Mouse (Mus musculus) CH12.LX (cell line): Measurements from ENCODE around the gene Gm20715. TPM values are rescaled to one million over a fixed set of nuclear protein-coding genes. Genes with fewer than 3 reads are reported as not detected.

Experiments used
- polyA plus RNA-seq: library from polyadenylated mRNA; unstranded; fragments of >175 nt; gene quantifications from 2 replicates; pipeline ENCODE4 v1.2.1, GENCODE M21; 2012; ENCODE audit warnings: low read depth; ENCODE audit not compliant: insufficient read length
- total RNA-seq, 2 experiments: library from RNA; depleted of rRNA; stranded (reverse); fragments of 300-350 nt in 1 of 2; fragments of >200 nt in 1 of 2; gene quantifications; 2 replicates each; pipeline ENCODE4 v1.2.3; 2012 to 2014

The Gm20715 gene
- total and polyA plus RNA-seq, 3 experiments, result not detected

Other genes starting within 250 kb of the Gm20715 start
- 18.1 and 18.2 TPM in 2 replicates for gene Zfp444, start 238.1 kb upstream of the Gm20715 start, total RNA-seq (2012; rRNA removed)
- 13.4 and 16.0 TPM in 2 replicates for gene Zfp444, start 238.1 kb upstream of the Gm20715 start, total RNA-seq (2014; rRNA removed)
- 22.0 and 23.3 TPM in 2 replicates for gene Zfp444, start 238.1 kb upstream of the Gm20715 start, polyA plus RNA-seq
- not detected in 2 replicates for gene Galp, start 213.2 kb upstream of the Gm20715 start, total RNA-seq (2012; rRNA removed)
- not detected in 2 replicates for gene Galp, start 213.2 kb upstream of the Gm20715 start, total RNA-seq (2014; rRNA removed)
- not detected in 2 replicates for gene Galp, start 213.2 kb upstream of the Gm20715 start, polyA plus RNA-seq
- gene Zscan5b, start 188.0 kb upstream of the Gm20715 start, total RNA-seq (2012; rRNA removed), result not detected in 2 replicates
- gene Zscan5b, start 188.0 kb upstream of the Gm20715 start, total RNA-seq (2014; rRNA removed), result not detected in 2 replicates
- not detected in 2 replicates for gene Zscan5b, start 188.0 kb upstream of the Gm20715 start, polyA plus RNA-seq
- gene Epp13, start 157.6 kb upstream of the Gm20715 start, total RNA-seq (2012; rRNA removed), result not detected in 2 replicates
- gene Epp13, start 157.6 kb upstream of the Gm20715 start, total RNA-seq (2014; rRNA removed), result not detected in 2 replicates
- gene Epp13, start 157.6 kb upstream of the Gm20715 start, polyA plus RNA-seq, result not detected in 2 replicates
- 0.50 and 0.51 TPM in 2 replicates for gene Zfp667, start 123.7 kb upstream of the Gm20715 start, total RNA-seq (2012; rRNA removed)
- gene Zfp667, start 123.7 kb upstream of the Gm20715 start, total RNA-seq (2014; rRNA removed), result 0.46 and 0.58 TPM in 2 replicates
- gene Zfp667, start 123.7 kb upstream of the Gm20715 start, polyA plus RNA-seq, result 0.56 and 0.87 TPM in 2 replicates
- not detected in 2 replicates for gene Zfp583, start 79.0 kb upstream of the Gm20715 start, total RNA-seq (2012; rRNA removed)
- not detected in 2 replicates for gene Zfp583, start 79.0 kb upstream of the Gm20715 start, total RNA-seq (2014; rRNA removed)
- not detected in 2 replicates for gene Zfp583, start 79.0 kb upstream of the Gm20715 start, polyA plus RNA-seq
- not detected in 2 replicates for gene Gm3854, start 66.5 kb upstream of the Gm20715 start, total RNA-seq (2012; rRNA removed)
- not detected in 2 replicates for gene Gm3854, start 66.5 kb upstream of the Gm20715 start, total RNA-seq (2014; rRNA removed)
- gene Gm3854, start 66.5 kb upstream of the Gm20715 start, polyA plus RNA-seq, result not detected in 2 replicates
- gene Zfp78, start 47.0 kb upstream of the Gm20715 start, total RNA-seq (2012; rRNA removed), result not detected in 2 replicates
- gene Zfp78, start 47.0 kb upstream of the Gm20715 start, total RNA-seq (2014; rRNA removed), result not detected in 2 replicates
- gene Zfp78, start 47.0 kb upstream of the Gm20715 start, polyA plus RNA-seq, result not detected in 2 replicates
- gene Zfp28, start 27.0 kb upstream of the Gm20715 start, total RNA-seq (2012; rRNA removed), result 0.88 and 1.1 TPM in 2 replicates
- 0.82 and 2.5 TPM in 2 replicates for gene Zfp28, start 27.0 kb upstream of the Gm20715 start, total RNA-seq (2014; rRNA removed)
- 1.2 TPM in 2 replicates for gene Zfp28, start 27.0 kb upstream of the Gm20715 start, polyA plus RNA-seq
- gene Smim17, start 11.6 kb upstream of the Gm20715 start, total RNA-seq (2012; rRNA removed), result not detected in 2 replicates
- gene Smim17, start 11.6 kb upstream of the Gm20715 start, total RNA-seq (2014; rRNA removed), result not detected in 2 replicates
- gene Smim17, start 11.6 kb upstream of the Gm20715 start, polyA plus RNA-seq, result not detected in 2 replicates
- not detected in 2 replicates for gene Olfr1344, start 28.4 kb downstream of the Gm20715 start, total RNA-seq (2012; rRNA removed)
- not detected in 2 replicates for gene Olfr1344, start 28.4 kb downstream of the Gm20715 start, total RNA-seq (2014; rRNA removed)
- gene Olfr1344, start 28.4 kb downstream of the Gm20715 start, polyA plus RNA-seq, result not detected in 2 replicates
- gene Olfr1336, start 45.9 kb downstream of the Gm20715 start, total RNA-seq (2012; rRNA removed), result not detected in 2 replicates
- gene Olfr1336, start 45.9 kb downstream of the Gm20715 start, total RNA-seq (2014; rRNA removed), result not detected in 2 replicates
- gene Olfr1336, start 45.9 kb downstream of the Gm20715 start, polyA plus RNA-seq, result not detected in 2 replicates
- not detected in 2 replicates for gene Olfr1346, start 56.8 kb downstream of the Gm20715 start, total RNA-seq (2012; rRNA removed)
- not detected in 2 replicates for gene Olfr1346, start 56.8 kb downstream of the Gm20715 start, total RNA-seq (2014; rRNA removed)
- gene Olfr1346, start 56.8 kb downstream of the Gm20715 start, polyA plus RNA-seq, result not detected in 2 replicates
- not detected in 2 replicates for gene Olfr5, start 76.7 kb downstream of the Gm20715 start, total RNA-seq (2012; rRNA removed)
- not detected in 2 replicates for gene Olfr5, start 76.7 kb downstream of the Gm20715 start, total RNA-seq (2014; rRNA removed)
- not detected in 2 replicates for gene Olfr5, start 76.7 kb downstream of the Gm20715 start, polyA plus RNA-seq
- gene Olfr1347, start 89.5 kb downstream of the Gm20715 start, total RNA-seq (2012; rRNA removed), result not detected in 2 replicates
- not detected in 2 replicates for gene Olfr1347, start 89.5 kb downstream of the Gm20715 start, total RNA-seq (2014; rRNA removed)
- gene Olfr1347, start 89.5 kb downstream of the Gm20715 start, polyA plus RNA-seq, result not detected in 2 replicates
- not detected in 2 replicates for gene Olfr1348, start 98.5 kb downstream of the Gm20715 start, total RNA-seq (2012; rRNA removed)
- not detected in 2 replicates for gene Olfr1348, start 98.5 kb downstream of the Gm20715 start, total RNA-seq (2014; rRNA removed)
- not detected in 2 replicates for gene Olfr1348, start 98.5 kb downstream of the Gm20715 start, polyA plus RNA-seq
- not detected in 2 replicates for gene Olfr1349, start 112.7 kb downstream of the Gm20715 start, total RNA-seq (2012; rRNA removed)
- gene Olfr1349, start 112.7 kb downstream of the Gm20715 start, total RNA-seq (2014; rRNA removed), result not detected in 2 replicates
- gene Olfr1349, start 112.7 kb downstream of the Gm20715 start, polyA plus RNA-seq, result not detected in 2 replicates
- not detected in 2 replicates for gene Olfr1350, start 154.6 kb downstream of the Gm20715 start, total RNA-seq (2012; rRNA removed)
- not detected in 2 replicates for gene Olfr1350, start 154.6 kb downstream of the Gm20715 start, total RNA-seq (2014; rRNA removed)
- not detected in 2 replicates for gene Olfr1350, start 154.6 kb downstream of the Gm20715 start, polyA plus RNA-seq